Mouse (Mus musculus) retina, embryonic 14.5 days (tissue): ENCODE data around the gene Glt6d1.
"Not testable (repeated sequence)": the region's sequence is repeated elsewhere in the genome, so short reads cannot be mapped to it uniquely, and the experiment has no call there.

ENCODE experiments used
- DNase-seq: peaks from one replicate; pipeline ENCODE4 v3.0.0-alpha.2; 2015; ENCODE audit warnings: low spot score

Gene Glt6d1

DNA sequence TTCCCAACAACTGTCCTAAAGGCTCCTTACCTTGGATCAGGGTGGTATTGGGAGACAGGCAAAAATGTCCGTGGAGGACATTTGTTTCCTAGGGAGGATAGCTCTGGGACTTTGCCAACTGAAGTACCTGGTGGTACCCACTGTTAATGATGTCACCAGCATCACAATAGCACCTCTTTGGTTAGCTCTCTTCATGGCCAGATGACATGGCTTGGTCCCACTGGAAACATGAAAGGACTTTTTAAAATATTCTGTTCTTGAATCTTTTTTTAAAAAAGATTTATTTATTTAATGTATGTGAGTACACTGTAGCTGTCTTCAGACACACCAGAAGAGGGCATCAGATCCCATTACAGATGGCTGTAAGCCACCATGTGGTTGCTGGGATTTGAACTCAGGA lies at the start of gene Glt6d1:
TSS of gene Glt6d1 (minus strand) at position 101 of the 400 bp plus-strand sequence.
- DNase-seq, result not testable (repeated sequence)

- DNase-seq, result peak; percentile 44
Measured at GRCm38 (mm10) chr2:25865412-25865811, 49.8 kb upstream of the Glt6d1 start.

- DNase-seq, result peak; percentile 49
Measured at GRCm38 (mm10) chr2:25864230-25864629, 48.6 kb upstream of the Glt6d1 start.

DNA sequence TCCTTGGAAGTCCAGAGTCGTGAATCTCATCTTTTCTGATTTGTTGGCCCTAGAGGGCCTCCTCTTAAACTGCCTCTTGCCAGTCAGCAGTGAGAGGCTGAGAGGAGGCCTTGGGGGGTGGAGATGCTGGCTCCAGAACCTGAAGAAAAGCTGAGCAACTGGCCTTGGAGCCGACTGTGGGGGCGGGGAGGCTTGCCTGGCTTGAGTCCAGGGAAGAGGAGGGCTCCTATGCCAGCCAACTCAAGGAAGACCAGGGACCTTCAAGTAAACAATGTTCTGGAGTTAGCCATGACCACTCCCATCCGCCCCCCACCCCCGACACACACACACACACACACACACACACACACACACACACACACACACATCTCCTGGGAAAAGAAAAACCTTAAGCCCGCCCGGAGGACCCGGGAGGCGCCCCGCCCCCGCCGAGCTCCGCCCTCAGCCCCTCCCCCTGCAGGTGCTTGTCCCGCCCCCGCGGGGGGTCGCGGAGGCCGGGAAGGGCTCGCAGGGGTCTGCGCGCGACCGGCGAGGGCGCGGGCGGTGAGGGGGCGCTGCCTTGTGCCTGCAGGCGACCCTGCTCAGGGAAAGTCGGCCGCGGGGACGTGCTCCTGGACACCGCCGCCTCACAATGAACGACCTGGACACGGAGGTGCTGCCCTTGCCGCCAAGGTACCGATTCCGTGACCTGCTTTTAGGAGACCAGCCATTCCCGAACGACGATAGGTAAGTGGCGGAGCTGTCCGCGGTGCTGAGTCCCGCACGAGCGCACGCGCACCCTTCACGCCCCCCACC lies 47.9 kb upstream of the Glt6d1 start, which contains the start of gene Kcnt1:
TSS of gene Kcnt1 (plus strand) at position 398 of the 795 bp plus-strand sequence.
- peak; percentile 53 for DNase-seq

DNA sequence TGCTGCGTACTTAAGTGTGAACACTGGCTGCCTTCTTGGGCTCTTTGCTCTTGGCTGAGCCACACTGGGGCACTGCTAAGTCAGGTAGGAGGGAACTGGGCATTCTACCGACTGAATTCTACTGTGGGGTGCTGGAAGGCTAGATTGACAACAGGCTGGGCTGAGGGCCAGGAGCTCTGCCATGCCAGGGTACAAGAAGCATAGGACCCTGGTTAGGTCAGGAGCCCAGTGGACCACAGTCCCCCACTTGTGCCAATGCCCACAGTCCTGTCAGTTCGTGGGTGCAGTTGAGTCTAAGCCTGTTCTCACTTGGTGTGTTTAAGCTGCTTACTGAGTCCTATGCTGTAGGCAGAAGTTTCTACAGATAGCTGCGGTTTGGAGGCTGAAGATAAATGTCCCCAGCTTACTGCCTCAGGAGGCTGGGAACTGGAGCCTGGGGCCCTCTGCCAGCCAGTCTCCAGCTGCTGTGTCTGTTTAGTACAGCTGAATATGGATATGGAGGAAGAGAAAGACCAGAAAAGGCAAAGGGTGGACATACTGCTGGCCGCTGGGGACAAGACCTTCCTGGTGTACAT lies 47.1 kb upstream of the Glt6d1 start:
- DNase-seq, result no peak

- no peak for DNase-seq
Measured at GRCm38 (mm10) chr2:25862038-25862437, 46.4 kb upstream of the Glt6d1 start.

GRCm38 (mm10) chr2:25859891-25860290 lies 44.2 kb upstream of the Glt6d1 start:
- no peak for DNase-seq

DNA sequence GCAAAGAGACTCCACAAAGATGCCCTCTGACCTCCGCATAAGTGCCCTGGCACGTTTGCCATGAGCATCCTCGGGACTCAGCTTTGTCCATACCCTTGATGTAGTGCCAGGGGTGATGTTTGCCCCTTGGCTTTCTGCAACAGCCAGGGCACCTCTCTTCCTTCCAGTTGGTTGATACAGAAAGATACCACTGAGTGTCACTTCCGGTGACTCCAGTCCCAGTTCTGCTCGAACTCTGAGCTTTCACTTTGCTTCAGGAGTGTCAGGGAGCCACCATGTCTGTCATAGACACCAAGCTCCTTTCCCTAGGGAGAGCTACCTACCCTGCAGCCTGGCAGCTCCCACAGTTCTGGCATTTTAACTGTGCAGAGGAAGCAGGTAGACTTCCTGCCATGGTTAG lies 38.4 kb upstream of the Glt6d1 start:
- no peak for DNase-seq

GRCm38 (mm10) chr2:25852626-25853025 lies 37.0 kb upstream of the Glt6d1 start:
- DNase-seq, result no peak

GRCm38 (mm10) chr2:25850330-25850729 lies 34.7 kb upstream of the Glt6d1 start:
- DNase-seq, result peak; percentile 64

DNA sequence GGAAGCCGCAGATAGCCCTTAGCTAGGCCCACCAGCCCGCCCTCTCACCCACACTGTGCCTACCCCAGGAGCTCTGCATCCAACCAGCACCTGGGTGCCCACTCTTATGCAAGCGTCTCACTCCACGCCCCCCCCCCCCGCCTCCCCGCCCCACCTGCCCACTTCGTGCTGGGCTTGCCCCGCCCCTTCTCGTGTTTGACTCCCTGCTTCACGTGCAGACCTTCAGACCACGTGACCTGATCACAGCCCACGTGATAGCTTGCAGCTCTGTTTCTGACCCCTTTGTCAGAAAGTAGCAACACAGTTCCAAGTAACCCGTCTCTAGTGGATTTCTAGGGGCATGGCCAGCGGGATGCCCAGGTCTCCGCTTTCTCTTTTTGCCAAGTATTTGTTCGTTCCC lies 31.6 kb upstream of the Glt6d1 start, which contains the start of gene Sohlh1:
TSS of gene Sohlh1 (minus strand) at position 23 of the 400 bp plus-strand sequence.
- no peak for DNase-seq

DNA sequence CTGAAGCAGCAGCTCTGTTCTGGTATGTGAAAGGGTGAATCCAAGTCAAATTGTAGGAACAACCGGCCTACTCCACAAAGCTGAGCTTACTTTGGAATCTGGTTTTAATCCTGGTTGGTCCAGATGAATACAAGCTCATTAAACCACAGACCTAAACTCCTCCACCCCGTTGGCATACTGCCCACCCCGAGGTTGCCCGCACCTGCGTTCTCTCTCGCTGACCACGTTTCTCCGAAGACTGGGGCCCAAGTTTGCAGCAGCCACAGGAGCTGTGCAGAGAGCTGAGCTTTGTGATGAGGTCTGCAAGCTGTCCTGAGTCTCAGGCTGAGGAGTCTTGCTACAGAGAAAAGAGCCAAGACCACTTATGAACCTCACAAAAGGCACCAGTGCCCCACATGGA lies 30.9 kb upstream of the Glt6d1 start:
- no peak for DNase-seq

DNA sequence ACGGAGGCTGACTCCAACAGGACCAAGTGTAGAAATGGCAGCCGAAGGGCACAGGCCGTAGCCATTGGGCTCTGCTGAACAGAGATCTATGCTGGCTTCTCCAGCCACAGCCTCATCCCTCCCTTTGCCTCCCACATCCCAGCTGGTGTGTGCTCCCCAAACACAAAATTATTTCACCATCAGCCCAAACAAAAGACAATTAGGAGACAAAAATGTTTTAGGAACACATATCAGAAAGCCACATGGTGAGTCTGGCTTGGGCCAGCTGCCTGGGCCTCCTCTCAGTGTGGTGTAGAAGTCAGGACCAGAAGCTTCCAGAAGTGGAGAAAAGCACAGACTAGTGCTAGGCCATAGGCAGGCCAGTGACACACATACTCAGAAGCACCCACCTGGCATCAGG lies 28.4 kb upstream of the Glt6d1 start:
- DNase-seq, result no peak

- no peak for DNase-seq
Measured at GRCm38 (mm10) chr2:25842758-25843157, 27.1 kb upstream of the Glt6d1 start.

DNA sequence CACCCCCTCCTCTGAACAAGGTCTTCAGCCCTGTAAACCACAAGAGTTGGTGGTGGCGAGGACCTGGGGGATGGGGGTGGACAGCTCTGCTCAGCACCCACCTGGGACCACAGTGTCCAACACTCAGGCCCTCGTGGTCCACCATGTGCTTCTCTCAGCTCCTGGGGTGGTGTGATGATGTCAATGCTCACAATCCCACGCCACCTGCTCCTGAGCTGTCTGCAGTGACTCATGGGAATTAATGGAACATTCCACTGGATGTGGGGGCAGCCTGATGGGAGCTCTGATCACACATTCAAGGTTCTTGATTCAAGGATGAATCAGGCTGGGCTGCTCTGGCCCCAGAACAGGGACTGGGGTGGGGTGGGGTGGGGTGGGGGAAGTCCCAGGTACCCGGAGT lies 26.5 kb upstream of the Glt6d1 start:
- DNase-seq, result no peak

DNA sequence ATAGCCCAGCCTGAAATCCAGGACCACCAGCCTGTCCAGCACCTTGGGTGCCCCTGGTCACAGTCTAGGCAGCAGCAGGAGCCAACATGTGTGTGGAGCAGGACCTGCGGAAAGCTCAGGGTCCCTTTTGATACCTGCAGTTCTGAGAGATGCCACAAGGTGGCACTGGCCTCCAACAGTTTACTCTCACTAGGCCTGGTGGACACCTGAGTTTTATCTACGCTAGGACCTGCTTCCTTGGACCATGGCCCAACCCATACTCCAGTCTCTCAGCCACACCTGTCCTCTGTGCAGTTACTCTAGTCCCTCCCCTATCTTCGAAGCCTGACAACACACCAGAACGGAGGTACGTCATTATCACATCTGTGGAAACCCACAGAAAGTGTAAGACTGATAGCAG lies 20.6 kb upstream of the Glt6d1 start:
- DNase-seq, result peak; percentile 91

GRCm38 (mm10) chr2:25830786-25831185 lies 15.1 kb upstream of the Glt6d1 start:
- no peak for DNase-seq

DNA sequence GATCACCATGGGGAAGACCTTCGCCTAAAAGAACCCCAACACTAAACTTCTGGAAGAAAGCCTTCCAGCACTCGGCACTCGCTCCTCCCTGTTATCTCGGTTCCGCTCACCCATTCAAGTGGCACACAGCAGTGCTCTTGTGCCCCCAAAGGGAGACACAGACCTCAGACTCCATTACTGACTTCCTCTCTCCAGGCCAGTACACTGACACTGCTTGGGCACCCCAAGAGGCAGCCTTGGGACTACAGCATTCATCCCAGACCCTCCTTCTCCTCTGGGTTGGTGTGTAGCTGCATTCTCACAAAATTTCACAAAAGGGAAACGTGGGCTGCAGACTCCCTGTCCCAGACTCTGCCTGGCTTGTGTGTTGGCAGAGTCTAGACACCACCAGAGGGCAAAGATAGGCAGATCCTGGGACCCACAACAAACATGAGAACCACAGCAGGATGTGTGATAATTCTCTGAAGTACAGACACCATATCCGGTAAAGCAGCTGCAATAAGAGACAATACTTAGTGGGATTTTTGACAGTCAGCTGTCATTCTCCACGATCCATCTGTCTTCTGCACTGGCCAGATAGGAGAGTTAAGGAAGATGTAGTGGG lies 12.8 kb upstream of the Glt6d1 start:
- DNase-seq, result no peak

GRCm38 (mm10) chr2:25824751-25825150 lies 9.1 kb upstream of the Glt6d1 start:
- DNase-seq, result no peak

DNA sequence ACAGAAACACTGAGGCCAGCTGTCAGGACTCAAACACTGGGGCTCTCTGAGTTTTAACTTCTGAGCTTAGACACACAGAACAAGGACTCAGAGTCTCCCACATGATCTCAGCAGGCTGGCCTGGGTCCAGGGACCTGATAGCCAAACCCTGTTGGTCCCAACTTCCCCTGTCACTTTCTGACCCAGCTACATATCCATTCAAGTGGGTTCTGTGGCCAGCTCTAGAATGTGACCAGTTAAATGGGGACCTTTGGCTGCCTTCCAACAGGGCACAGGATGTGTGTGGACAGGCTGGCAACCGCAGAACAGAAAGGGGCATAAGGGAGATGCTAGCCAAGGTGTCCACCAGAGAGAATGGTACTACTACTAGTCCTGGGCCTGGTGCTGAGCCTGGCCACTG lies 7.2 kb upstream of the Glt6d1 start, which contains the start of gene Lcn9:
TSS of gene Lcn9 (plus strand) at position 348 of the 400 bp plus-strand sequence.
- no peak for DNase-seq

DNA sequence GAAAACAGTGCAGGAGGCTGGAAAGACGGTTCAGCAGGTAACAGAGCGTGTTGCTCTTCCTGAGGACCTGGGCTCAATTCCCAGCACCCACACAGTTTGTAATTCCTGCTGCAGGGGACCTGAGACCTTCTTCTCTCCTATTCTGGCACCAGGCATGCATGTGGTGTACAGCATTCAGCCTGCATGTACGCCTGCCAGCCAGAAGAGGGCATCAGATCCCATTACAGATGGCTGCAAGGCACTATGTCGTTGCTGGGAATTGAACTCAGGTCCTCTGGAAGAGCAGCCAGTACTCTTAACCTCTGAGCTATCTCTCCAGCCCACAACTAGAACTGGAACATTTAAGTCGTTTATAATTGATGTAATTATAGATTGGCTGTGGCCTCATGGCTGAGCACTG lies 2.3 kb downstream of the Glt6d1 start:
- DNase-seq, result no peak

DNA sequence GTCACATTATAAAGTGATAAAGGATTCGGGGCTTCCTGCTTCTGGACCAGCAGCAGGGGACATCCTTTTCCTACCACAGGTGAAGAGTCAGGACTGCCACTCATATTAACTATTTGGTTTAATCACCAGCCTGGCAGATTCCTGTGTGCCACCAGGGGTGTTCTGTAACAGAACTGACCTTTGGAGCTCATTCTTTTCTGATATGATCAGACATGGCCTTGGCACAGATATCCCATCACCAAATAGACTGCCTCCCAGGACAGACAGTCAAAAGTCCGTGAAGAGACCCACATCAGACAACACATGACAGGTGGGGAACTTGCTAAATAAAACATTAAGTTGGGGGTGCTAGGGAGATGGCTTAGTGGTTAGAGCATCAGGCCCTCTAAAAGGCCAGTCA lies 3.9 kb downstream of the Glt6d1 start:
- no peak for DNase-seq

- DNase-seq, result no peak
Measured at GRCm38 (mm10) chr2:25798065-25798464, 17.6 kb downstream of the Glt6d1 start.
